Mouse (Mus musculus) liver, embryonic 16.5 days (tissue): ENCODE measurements around the gene Kmt2a. TPM values are rescaled to one million over a fixed set of nuclear protein-coding genes. Genes with fewer than 3 reads are reported as not detected.

ENCODE experiments used
- ATAC-seq: fragments of 200-750 bp; cut with Nextera tagmentation; 2 replicates; pipeline ENCODE4 v1.8.0; 2017; ENCODE audit warnings: low read depth, mild to moderate bottlenecking, moderate number of reproducible peaks, moderate library complexity
- H3K27ac ChIP-seq: fragments of 300-500 bp; sonication (generic); 2 replicates; pipeline ENCODE4 v1.5.1; 2014; ENCODE audit warnings: mild to moderate bottlenecking, low read length
- H3K27me3 ChIP-seq: fragments of 300-500 bp; sonication (generic); 2 replicates; pipeline ENCODE4 v1.6.1; 2014; ENCODE audit warnings: low read depth, low read length, mixed read lengths; ENCODE audit not compliant: control insufficient read depth, insufficient read depth
- H3K36me3 ChIP-seq: fragments of 300-500 bp; sonication (generic); 2 replicates; pipeline ENCODE4 v1.6.1; 2014; ENCODE audit warnings: mild to moderate bottlenecking; ENCODE audit not compliant: control insufficient read depth, insufficient read depth
- H3K4me1 ChIP-seq: fragments of 300-500 bp; sonication (generic); 2 replicates; pipeline ENCODE4 v1.6.1; 2014; ENCODE audit warnings: low read depth, low read length, mixed read lengths; ENCODE audit not compliant: control insufficient read depth
- H3K4me2 ChIP-seq: fragments of 300-500 bp; sonication (generic); 2 replicates; pipeline ENCODE4 v1.6.1; 2014; ENCODE audit warnings: low read depth, low read length, mixed read lengths
- H3K4me3 ChIP-seq: fragments of 300-500 bp; sonication (generic); 2 replicates; pipeline ENCODE4 v1.5.1; 2014; ENCODE audit warnings: low read depth, mild to moderate bottlenecking, low read length
- H3K9ac ChIP-seq: fragments of 300-500 bp; sonication (generic); 2 replicates; pipeline ENCODE4 v1.6.1; 2014; ENCODE audit warnings: low read depth, low read length
- H3K9me3 ChIP-seq: fragments of 300-500 bp; sonication (generic); replicated peaks from 2 replicates; pipeline ENCODE4 v1.6.1; 2016; ENCODE audit warnings: low read length; ENCODE audit not compliant: control insufficient read depth
- WGBS: fragments of 180-500 bp; shearing (Covaris S2); extraction: QIAGEN DNeasy Blood & Tissue Kit; methylation state at CpG from one replicate; pipeline ENCODE4 v1.1.7; 2014; ENCODE audit not compliant: insufficient replicate concordance; 5-methylcytosine and 5-hydroxymethylcytosine counted together
- polyA plus RNA-seq: library from polyadenylated mRNA; unstranded; fragments of >200 nt; fragmentation: Nextera tagmentation; extraction: Ambion mirVana; gene quantifications from 2 replicates; pipeline ENCODE4 v1.2.1, GENCODE M21; 2015

The Kmt2a gene
- polyA plus RNA-seq, 1 experiment from 2014 or later = 3.0 TPM

GRCm38 (mm10) chr9:44847446-44847845 lies 33.6 kb downstream of the Kmt2a start:
- Histone ChIP-seq H3K27ac (no peak overlapping the region), H3K4me1 (no peaks in the 10 kb centered on the region), H3K4me2 (no peak overlapping the region), H3K27me3 (no peaks in the 10 kb centered on the region), H3K36me3 (peaks cover 45% of the 10 kb centered on the region), H3K9me3 (no peaks in the 10 kb centered on the region), H3K9ac (no peak overlapping the region), H3K4me3 (no peak overlapping the region)
- ATAC-seq = no peak
- 83% methylated on average over 6 of the region's 6 CpGs for WGBS

DNA sequence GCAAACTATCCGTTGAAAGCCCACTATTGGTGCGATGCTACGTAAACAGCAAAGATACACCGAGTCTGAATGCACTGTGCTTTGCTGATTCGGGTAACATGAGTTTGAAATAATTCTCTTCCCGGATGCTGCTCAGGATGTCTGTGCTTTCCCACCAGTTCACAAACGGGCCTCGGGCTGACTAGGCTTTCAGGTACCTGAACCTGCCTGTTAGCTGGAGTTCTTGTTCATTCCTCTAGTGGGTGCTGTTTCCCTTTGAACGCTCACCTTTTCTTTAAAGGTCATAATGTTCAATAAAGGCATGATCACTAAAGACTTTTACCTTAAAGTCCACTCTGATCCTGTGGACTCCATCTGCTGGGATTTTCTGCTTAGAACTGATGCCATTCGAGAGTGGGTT lies 39.9 kb downstream of the Kmt2a start:
- Histone ChIP-seq H3K27ac (no peak overlapping the region), H3K27me3 (no peaks in the 10 kb centered on the region), H3K4me1 (no peaks in the 10 kb centered on the region), H3K36me3 (peaks cover 43% of the 10 kb centered on the region), H3K9me3 (no peaks in the 10 kb centered on the region), H3K9ac (no peak overlapping the region), H3K4me2 (no peak overlapping the region), H3K4me3 (no peak overlapping the region)
- WGBS = 82% methylated on average over 10 of the region's 10 CpGs
- ATAC-seq = no peak

GRCm38 (mm10) chr9:44836439-44836838 lies 44.7 kb downstream of the Kmt2a start:
- no peaks in the 10 kb centered on the region for H3K4me1 ChIP-seq
- no peaks in the 10 kb centered on the region for H3K9me3 ChIP-seq
- no peak overlapping the region for H3K4me3 ChIP-seq
- no peak overlapping the region for H3K9ac ChIP-seq
- no peaks in the 10 kb centered on the region for H3K27me3 ChIP-seq
- 36% methylated on average over 7 of the region's 7 CpGs for WGBS
- H3K36me3 ChIP-seq = peaks cover 31% of the 10 kb centered on the region
- no peak for ATAC-seq
- H3K27ac ChIP-seq = no peak overlapping the region
- H3K4me2 ChIP-seq = no peak overlapping the region

DNA sequence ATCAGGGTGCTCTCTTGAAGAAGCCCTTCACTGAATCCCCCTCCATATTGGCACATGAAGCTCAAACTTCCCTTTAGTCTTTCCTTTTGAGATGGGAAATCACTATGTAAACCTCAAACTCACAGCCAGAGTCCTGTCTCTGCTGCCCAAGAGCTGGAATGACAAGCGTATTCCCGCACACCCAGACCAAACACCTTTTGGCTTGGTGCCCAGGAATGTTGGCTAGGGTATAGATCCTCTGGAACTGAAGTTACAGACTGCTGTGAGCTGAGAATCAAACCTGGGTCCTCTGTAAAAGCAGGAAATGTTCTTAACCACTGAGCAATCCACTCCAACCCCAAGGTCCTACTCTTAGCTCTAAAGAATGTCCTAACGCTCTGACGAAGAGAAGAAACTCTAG lies 48.7 kb downstream of the Kmt2a start:
- H3K4me1 ChIP-seq = no peaks in the 10 kb centered on the region
- H3K27me3 ChIP-seq = no peaks in the 10 kb centered on the region
- H3K9me3 ChIP-seq = no peaks in the 10 kb centered on the region
- H3K9ac ChIP-seq = no peak overlapping the region
- WGBS = 83% methylated on average over 4 of the region's 4 CpGs
- H3K4me3 ChIP-seq = no peak overlapping the region
- no peak overlapping the region for H3K4me2 ChIP-seq
- no peak for ATAC-seq
- no peak overlapping the region for H3K27ac ChIP-seq
- H3K36me3 ChIP-seq = peaks cover 44% of the 10 kb centered on the region

DNA sequence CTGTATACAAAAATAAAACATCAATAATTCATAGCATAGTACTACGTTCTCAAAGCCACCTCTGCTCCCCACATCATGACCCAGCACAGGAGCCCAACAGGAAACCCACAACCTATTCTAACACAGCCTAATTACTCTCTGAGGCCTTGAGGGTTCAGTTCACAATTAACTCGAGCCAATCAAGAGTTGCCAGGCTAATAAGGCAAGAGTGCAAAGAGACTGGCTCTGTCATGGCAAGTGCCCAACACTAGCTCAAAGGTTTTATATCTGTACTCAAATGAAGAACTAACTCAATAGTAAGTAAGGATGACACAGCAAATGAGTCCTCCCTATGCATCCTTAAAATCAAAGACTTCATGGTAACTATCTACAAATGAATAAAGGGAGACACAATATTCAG lies 50.6 kb downstream of the Kmt2a start:
- no peak for ATAC-seq
- H3K27ac ChIP-seq = no peak overlapping the region
- 76% methylated on average over 2 of the region's 2 CpGs for WGBS
- H3K4me2 ChIP-seq = no peak overlapping the region
- H3K9me3 ChIP-seq = no peaks in the 10 kb centered on the region
- no peaks in the 10 kb centered on the region for H3K4me1 ChIP-seq
- no peaks in the 10 kb centered on the region for H3K27me3 ChIP-seq
- peaks cover 48% of the 10 kb centered on the region for H3K36me3 ChIP-seq
- no peak overlapping the region for H3K9ac ChIP-seq
- H3K4me3 ChIP-seq = no peak overlapping the region

DNA sequence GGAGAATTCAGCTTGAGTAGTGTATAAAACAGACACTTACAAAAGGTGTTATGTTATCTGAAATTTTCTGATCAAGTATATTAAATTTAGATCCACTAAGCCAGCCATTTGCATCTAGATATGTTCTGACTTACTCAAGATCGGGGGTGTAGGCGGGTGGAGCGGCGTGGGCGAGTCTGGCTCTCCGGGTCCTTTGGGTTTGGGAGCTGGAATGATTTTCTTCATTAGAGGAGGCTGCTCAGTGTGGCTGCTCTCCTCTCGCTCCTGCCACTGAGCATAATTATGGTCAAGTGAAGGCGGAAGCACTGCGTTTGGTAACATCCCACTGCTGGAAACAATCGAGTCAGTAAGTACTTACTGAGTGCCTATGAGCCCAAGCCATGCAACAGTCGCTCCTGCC lies 52.2 kb downstream of the Kmt2a start:
- H3K27ac ChIP-seq = no peak overlapping the region
- peaks cover 51% of the 10 kb centered on the region for H3K36me3 ChIP-seq
- H3K9ac ChIP-seq = no peak overlapping the region
- H3K27me3 ChIP-seq = no peaks in the 10 kb centered on the region
- no peaks in the 10 kb centered on the region for H3K4me1 ChIP-seq
- WGBS = 89% methylated on average over 11 of the region's 11 CpGs
- no peak overlapping the region for H3K4me3 ChIP-seq
- ATAC-seq = no peak
- H3K9me3 ChIP-seq = no peaks in the 10 kb centered on the region
- H3K4me2 ChIP-seq = no peak overlapping the region

DNA sequence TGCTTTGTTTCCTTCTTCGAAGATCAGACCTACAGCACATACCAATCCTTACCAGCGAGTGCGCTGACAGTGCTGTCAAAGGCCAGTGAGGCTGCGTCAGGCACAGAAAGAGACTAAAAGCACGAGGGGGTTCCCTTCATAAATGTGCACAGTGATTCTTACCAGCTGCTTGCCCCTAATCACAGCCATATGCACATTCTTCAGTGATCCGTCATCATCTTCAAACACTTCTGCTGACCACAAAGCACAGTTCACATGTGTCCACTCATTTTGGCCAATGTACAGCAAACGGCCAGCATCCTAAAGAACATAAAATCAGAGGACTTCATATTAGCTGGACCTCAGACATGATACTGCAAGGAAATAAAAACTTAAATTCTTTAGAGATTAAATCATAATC lies 54.4 kb downstream of the Kmt2a start:
- no peak overlapping the region for H3K27ac ChIP-seq
- H3K9ac ChIP-seq = no peak overlapping the region
- H3K36me3 ChIP-seq = peaks cover 58% of the 10 kb centered on the region
- no peak overlapping the region for H3K4me3 ChIP-seq
- no peak for ATAC-seq
- no peaks in the 10 kb centered on the region for H3K9me3 ChIP-seq
- WGBS = 85% methylated on average over 7 of the region's 7 CpGs
- no peaks in the 10 kb centered on the region for H3K27me3 ChIP-seq
- no peaks in the 10 kb centered on the region for H3K4me1 ChIP-seq
- H3K4me2 ChIP-seq = no peak overlapping the region

GRCm38 (mm10) chr9:44819920-44820827 lies 60.9 kb downstream of the Kmt2a start:
- no peak overlapping the region for H3K9ac ChIP-seq
- ATAC-seq = no peak
- no peaks in the 10 kb centered on the region for H3K4me1 ChIP-seq
- H3K9me3 ChIP-seq = no peaks in the 10 kb centered on the region
- WGBS = 82% methylated on average over 15 of the region's 15 CpGs
- H3K4me3 ChIP-seq = no peak overlapping the region
- no peak overlapping the region for H3K27ac ChIP-seq
- no peak overlapping the region for H3K4me2 ChIP-seq
- H3K27me3 ChIP-seq = no peaks in the 10 kb centered on the region
- peaks cover 60% of the 10 kb centered on the region for H3K36me3 ChIP-seq

DNA sequence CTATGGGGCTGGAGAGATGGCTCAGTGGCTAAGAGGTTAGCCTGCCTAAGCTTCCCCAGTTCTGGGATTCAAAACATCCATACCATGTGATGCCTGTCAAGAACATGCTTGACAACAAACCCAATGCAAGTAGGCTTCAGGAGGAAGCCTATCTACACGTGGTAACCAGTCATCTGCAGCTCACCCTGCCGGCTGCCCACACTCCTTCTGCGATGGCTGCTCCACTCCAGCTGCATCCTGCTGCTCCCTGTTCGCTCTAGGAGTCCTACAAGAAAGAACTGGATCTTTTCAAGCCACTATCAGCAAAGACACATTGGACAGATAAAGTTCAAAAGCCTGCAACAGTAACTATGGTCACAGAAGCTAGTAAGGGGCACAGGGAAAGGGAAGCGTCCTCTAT lies 63.6 kb downstream of the Kmt2a start:
- no peaks in the 10 kb centered on the region for H3K27me3 ChIP-seq
- no peak overlapping the region for H3K27ac ChIP-seq
- H3K36me3 ChIP-seq = peaks cover 68% of the 10 kb centered on the region
- H3K4me2 ChIP-seq = no peak overlapping the region
- H3K9ac ChIP-seq = no peak overlapping the region
- no peak overlapping the region for H3K4me3 ChIP-seq
- no peaks in the 10 kb centered on the region for H3K9me3 ChIP-seq
- no peak for ATAC-seq
- no peaks in the 10 kb centered on the region for H3K4me1 ChIP-seq
- WGBS = 67% methylated on average over 5 of the region's 5 CpGs
